Mouse (Mus musculus) spleen, adult 2 months (tissue): ENCODE results near the gene Gucy2e. TPM values are rescaled to one million over a fixed set of nuclear protein-coding genes. Genes with fewer than 3 reads are reported as not detected.
A peak's percentile ranks its signal among the peaks of the same experiment; 100 is the strongest.

Experiments
- DNase-seq, 2 experiments: peaks; one replicate each; pipeline versions ENCODE4 v3.0.0 to v3.0.0-alpha.2; 2012 to 2021; ENCODE audit warnings: low spot score in 2 of 2, low read depth in 1 of 2
- H3K27ac ChIP-seq: fragments of 200-500 bp; 2 replicates; pipeline ENCODE4 v1.5.1; 2012; ENCODE audit warnings: low read length, inconsistent platforms; ENCODE audit not compliant: insufficient read depth
- H3K27me3 ChIP-seq: fragments of 200-500 bp; 2 replicates; pipeline ENCODE4 v1.6.1; 2012; ENCODE audit warnings: mild to moderate bottlenecking, moderate library complexity, low read length, inconsistent platforms; ENCODE audit not compliant: control insufficient read depth, insufficient read depth
- H3K36me3 ChIP-seq: fragments of 200-500 bp; 2 replicates; pipeline ENCODE4 v1.6.1; 2012; ENCODE audit warnings: mild to moderate bottlenecking, low read length, inconsistent platforms; ENCODE audit not compliant: control insufficient read depth, insufficient read depth
- H3K4me1 ChIP-seq: fragments of 200-500 bp; 2 replicates; pipeline ENCODE4 v1.6.1; 2011; ENCODE audit warnings: inconsistent platforms; ENCODE audit not compliant: control insufficient read depth, insufficient read depth, insufficient read length
- H3K4me3 ChIP-seq: fragments of 200-500 bp; 2 replicates; pipeline ENCODE4 v1.5.1; 2011; ENCODE audit warnings: mild to moderate bottlenecking, inconsistent platforms; ENCODE audit not compliant: insufficient read depth, insufficient read length; ENCODE audit errors: extremely low read depth
- CTCF ChIP-seq: fragments of 200-500 bp; IDR thresholded peaks from 2 replicates; pipeline ENCODE4 v1.5.1; 2011; ENCODE audit warnings: mild to moderate bottlenecking, inconsistent platforms; ENCODE audit not compliant: insufficient read depth, insufficient read length, insufficient replicate concordance; ENCODE audit errors: extremely low read depth
- POLR2A ChIP-seq: fragments of 200-500 bp; IDR thresholded peaks from 2 replicates; pipeline ENCODE4 v1.6.1; 2011; ENCODE audit warnings: low read depth, low read length, inconsistent platforms
- WGBS: fragments of 180-500 bp; shearing (Covaris S2); methylation state at CpG from one replicate; pipeline ENCODE4 v1.1.7; 2018; 5-methylcytosine and 5-hydroxymethylcytosine counted together
- polyA plus RNA-seq: library from polyadenylated mRNA; depleted of rRNA; stranded (reverse); fragments of >200 nt; gene quantifications from 2 replicates; pipeline ENCODE4 v1.2.3, GENCODE M21; 2012

Gucy2e gene
- polyA plus RNA-seq, 1 experiment, result 0.02 TPM

DNA sequence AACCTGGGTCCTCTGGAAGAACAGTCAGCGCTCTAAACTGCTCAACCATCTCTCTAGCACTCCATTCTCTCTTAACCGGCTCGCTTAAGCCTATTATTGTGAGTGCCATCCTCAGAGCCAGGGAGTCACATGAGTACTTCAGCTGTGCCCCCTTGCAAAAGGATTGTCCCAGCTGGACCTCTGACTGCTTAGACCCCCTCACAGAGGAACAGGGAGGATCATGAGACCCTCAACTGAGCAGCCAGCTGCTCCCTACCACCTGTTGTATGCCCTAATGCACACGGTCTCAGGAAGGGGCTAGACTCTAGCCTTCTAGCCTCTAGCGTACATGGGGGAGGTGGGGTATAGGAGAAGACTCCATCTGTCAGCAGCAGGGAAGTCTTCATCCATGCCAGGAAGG is 18.0 kb upstream of the Gucy2e start:
- Histone ChIP-seq H3K4me1 (no peaks in the 10 kb centered on the region), H3K27ac (no peak overlapping the region), H3K36me3 (no peaks in the 10 kb centered on the region), H3K4me3 (no peak overlapping the region), H3K27me3 (no peaks in the 10 kb centered on the region)
- 79% methylated on average over 5 of the region's 5 CpGs for WGBS
- no peak for DNase-seq
- TF ChIP-seq CTCF (no peak), POLR2A (no peak)

DNA sequence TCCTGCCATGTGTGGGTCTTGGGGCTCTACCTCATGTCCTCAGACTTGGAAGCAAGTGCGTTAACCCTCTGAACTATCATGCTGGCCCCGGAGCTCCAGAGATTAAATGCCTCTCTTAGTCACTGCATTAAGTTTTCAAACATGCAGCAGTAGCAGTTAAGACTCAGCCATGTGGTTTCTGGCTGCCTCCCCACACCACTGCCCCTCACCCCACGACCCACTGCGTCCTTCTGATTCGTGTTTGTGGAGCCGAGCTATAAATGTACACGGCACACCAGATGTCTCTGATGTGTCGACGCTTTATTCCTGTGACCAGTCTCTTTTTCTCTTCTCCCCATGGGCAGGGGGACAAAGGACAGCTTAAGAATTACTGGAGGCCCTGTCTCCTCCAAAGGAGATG is 16.3 kb upstream of the Gucy2e start:
- TF ChIP-seq CTCF, result no peak
- TF ChIP-seq POLR2A, result no peak
- no peak for DNase-seq
- 43% methylated on average over 9 of the region's 9 CpGs for WGBS

GRCm38 (mm10) chr11:69251953-69252352 is 15.1 kb upstream of the Gucy2e start:
- no peaks in the 10 kb centered on the region for H3K4me1 ChIP-seq
- DNase-seq, result no peak
- TF ChIP-seq POLR2A (no peak), CTCF (no peak)
- H3K27me3 ChIP-seq, result no peaks in the 10 kb centered on the region
- WGBS, result 92% methylated on average over 7 of the region's 7 CpGs
- H3K4me3 ChIP-seq, result no peak overlapping the region
- no peaks in the 10 kb centered on the region for H3K36me3 ChIP-seq
- H3K27ac ChIP-seq, result no peak overlapping the region

More for the DNA sequence above, 16.3 kb upstream of the Gucy2e start:
- Histone ChIP-seq H3K27me3 (no peaks in the 10 kb centered on the region), H3K36me3 (no peaks in the 10 kb centered on the region), H3K27ac (no peak overlapping the region), H3K4me3 (no peak overlapping the region), H3K4me1 (no peaks in the 10 kb centered on the region)

DNA sequence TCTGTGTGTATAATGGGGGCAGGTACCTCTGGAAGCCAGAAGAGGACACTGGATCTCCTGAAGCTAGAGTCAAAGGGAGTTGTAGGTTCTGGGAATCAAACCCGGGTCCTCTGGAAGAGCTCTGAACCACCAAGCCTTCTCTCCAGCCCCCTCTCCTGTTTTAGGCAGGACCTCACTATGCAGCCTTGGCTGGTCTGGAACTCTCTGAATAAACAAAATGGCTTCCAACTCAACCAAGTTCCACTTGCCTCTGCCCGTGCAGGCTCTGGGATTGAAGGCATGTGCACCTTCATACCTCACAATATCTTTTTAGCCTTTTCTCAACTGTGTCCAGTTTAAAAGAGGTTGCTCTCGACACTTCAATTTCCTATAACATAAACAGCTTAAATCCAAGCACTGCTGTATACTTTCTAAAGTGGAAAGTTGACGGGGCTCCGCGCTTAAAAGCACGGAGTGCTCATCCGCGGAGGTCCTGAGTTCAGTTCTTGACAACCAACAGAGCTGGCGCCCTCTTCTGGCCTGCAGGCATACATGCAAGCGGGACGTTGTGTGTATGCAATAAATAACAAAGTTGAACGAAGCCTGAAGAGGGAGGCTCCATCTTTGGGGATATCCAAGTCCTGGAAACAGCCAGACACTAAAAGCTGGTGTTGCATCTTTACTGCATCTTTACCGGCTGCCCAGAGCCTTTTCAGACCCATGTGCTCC is 14.5 kb upstream of the Gucy2e start:
- no peaks in the 10 kb centered on the region for H3K27me3 ChIP-seq
- no peaks in the 10 kb centered on the region for H3K4me1 ChIP-seq
- 68% methylated on average over 14 of the region's 14 CpGs for WGBS
- H3K27ac ChIP-seq, result no peak overlapping the region
- TF ChIP-seq CTCF (peak; percentile 50; the same call in 1 of the 2 replicates), POLR2A (no peak)
- DNase-seq, result no peak
- no peak overlapping the region for H3K4me3 ChIP-seq
- H3K36me3 ChIP-seq, result no peaks in the 10 kb centered on the region

DNA sequence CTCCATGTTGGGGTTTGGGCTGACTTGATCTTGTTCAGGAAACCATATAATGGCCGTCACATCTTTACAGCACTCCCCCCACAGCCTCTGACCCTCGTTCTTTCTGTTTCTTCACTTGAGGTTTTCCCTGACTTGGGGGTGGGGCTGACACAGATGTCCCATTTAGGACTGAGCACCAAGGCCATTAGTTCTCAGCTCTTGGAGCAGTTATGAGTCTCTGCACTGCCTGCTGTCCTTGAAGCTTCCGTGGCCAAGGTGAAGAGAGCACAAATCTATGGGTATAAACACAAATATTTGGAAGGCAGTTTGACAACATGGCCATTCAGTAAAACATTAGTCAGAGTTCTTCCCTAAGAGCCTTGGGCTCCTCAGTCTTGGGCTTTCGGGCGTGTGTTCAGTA is 13.3 kb upstream of the Gucy2e start:
- H3K27ac ChIP-seq, result no peak overlapping the region
- H3K4me1 ChIP-seq, result no peaks in the 10 kb centered on the region
- H3K4me3 ChIP-seq, result no peak overlapping the region
- WGBS, result 76% methylated on average over 5 of the region's 5 CpGs
- no peak for DNase-seq
- TF ChIP-seq CTCF (no peak), POLR2A (no peak)
- H3K36me3 ChIP-seq, result no peaks in the 10 kb centered on the region
- H3K27me3 ChIP-seq, result no peaks in the 10 kb centered on the region

- WGBS, result 88% methylated on average over 3 of the region's 3 CpGs
- TF ChIP-seq POLR2A (no peak), CTCF (no peak)
- Histone ChIP-seq H3K4me3 (no peak overlapping the region), H3K27ac (no peak overlapping the region), H3K4me1 (no peaks in the 10 kb centered on the region), H3K36me3 (no peaks in the 10 kb centered on the region), H3K27me3 (no peaks in the 10 kb centered on the region)
- DNase-seq, result no peak
These were observed 12.3 kb upstream of the Gucy2e start for GRCm38 (mm10) chr11:69249131-69249530.

- Histone ChIP-seq H3K36me3 (no peaks in the 10 kb centered on the region), H3K4me1 (no peaks in the 10 kb centered on the region), H3K4me3 (no peak overlapping the region), H3K27me3 (no peaks in the 10 kb centered on the region), H3K27ac (no peak overlapping the region)
- WGBS, result 3% methylated on average over 2 of the region's 2 CpGs
- TF ChIP-seq CTCF, result no peak
- no peak for TF ChIP-seq POLR2A
- DNase-seq, result no peak
These were observed 8.8 kb upstream of the Gucy2e start for GRCm38 (mm10) chr11:69245643-69246042.
